Mouse (Mus musculus) kidney, adult 8-10 months (tissue): ENCODE results near the gene Auh.

Source experiments
- DNase-seq, 2 experiments: peaks; one replicate each; pipeline ENCODE4 v3.0.0; 2022

Auh gene

DNA sequence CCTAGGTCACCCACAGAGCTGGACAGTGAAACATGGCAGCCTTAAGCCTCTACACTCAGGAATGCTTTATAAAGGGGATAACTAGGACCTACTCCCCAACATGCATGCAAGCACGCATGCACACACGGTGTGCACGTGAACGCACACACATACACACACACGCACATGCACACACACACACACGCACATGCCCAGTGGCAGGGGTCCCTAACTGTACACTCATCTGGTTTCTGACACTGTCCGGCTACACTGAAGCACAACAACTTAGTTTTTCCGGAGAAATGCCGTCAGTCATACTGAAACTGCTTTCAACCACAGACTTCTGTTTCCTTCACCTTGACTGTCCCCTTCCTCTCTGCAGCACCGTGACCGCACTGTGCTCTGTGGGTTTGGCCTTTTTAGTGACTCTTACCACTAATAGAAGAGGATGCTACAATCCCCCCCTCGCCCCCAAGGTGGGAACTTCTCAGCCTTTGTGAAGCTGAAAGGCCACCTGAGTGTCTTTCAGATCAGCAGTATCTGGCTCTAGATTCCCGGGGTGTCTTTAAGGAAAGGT, 136.0 kb downstream of the Auh start:
- no peak for DNase-seq

DNA sequence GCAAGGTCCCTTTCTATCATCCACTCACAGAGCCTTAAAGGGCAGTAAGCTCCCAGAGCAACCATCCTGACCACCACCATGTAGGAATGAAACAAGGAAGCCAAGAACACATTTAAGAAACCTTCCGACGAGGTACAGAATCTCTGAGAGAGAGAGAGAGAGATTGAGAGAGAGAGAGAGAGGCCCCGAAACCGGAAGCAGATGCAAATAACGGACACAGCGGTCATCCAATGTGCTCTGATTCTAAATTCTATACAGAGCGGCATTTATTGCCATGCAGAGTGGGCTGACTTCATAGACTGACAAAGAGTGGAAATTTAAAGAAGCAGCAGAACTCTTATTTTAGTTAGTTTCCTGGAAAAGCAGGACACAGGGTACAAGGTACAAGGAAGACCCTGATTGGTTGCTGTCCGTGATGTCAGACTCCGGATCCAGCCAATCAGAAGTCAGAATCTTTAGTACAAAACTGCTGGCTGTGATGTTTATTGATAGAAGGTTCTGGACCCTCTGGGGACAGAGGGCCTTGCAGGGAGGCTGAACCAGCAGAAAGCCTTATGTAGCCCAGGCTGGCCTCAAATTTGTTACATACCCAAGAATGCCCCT, 137.1 kb downstream of the Auh start:
- no peak for DNase-seq

GRCm38 (mm10) chr13:52790894-52791293, 138.6 kb downstream of the Auh start:
- DNase-seq = no peak
